Mouse (Mus musculus) embryonic facial prominence, embryonic 14.5 days (tissue): ENCODE measurements around the gene Ucn2. TPM values are rescaled to one million over a fixed set of nuclear protein-coding genes. Genes with fewer than 3 reads are reported as not detected.

Source experiments
- ATAC-seq: fragments of 200-750 bp; cut with Nextera tagmentation; 2 replicates; pipeline ENCODE4 v1.8.0; 2017; ENCODE audit warnings: low read depth, moderate number of reproducible peaks, moderate TSS enrichment
- DNase-seq: peaks from one replicate; pipeline ENCODE4 v3.0.0-alpha.2; 2015; ENCODE audit warnings: low spot score
- H3K27ac ChIP-seq: fragments of 300-500 bp; sonication (generic); replicated peaks from 2 replicates; pipeline ENCODE4 v1.5.1; 2014; ENCODE audit warnings: low read depth, mild to moderate bottlenecking, low read length, moderate library complexity
- H3K27me3 ChIP-seq: fragments of 300-500 bp; sonication (generic); replicated peaks from 2 replicates; pipeline ENCODE4 v1.6.1; 2014; ENCODE audit warnings: low read length; ENCODE audit not compliant: control insufficient read depth, insufficient read depth
- H3K36me3 ChIP-seq: fragments of 300-500 bp; sonication (generic); 2 replicates; pipeline ENCODE4 v1.6.1; 2014; ENCODE audit warnings: low read length, mixed read lengths; ENCODE audit not compliant: control insufficient read depth, insufficient read depth
- H3K4me1 ChIP-seq: fragments of 300-500 bp; sonication (generic); 2 replicates; pipeline ENCODE4 v1.6.1; 2014; ENCODE audit warnings: antibody characterized with exemption, low read length; ENCODE audit not compliant: control insufficient read depth, insufficient read depth
- H3K4me2 ChIP-seq: fragments of 300-500 bp; sonication (generic); 2 replicates; pipeline ENCODE4 v1.6.1; 2014; ENCODE audit warnings: low read depth, mild to moderate bottlenecking, low read length, moderate library complexity, mixed read lengths
- H3K4me3 ChIP-seq: fragments of 300-500 bp; sonication (generic); 2 replicates; pipeline ENCODE4 v1.5.1; 2014; ENCODE audit warnings: low read depth, mild to moderate bottlenecking, low read length
- H3K9ac ChIP-seq: fragments of 300-500 bp; sonication (generic); 2 replicates; pipeline ENCODE4 v1.6.1; 2014; ENCODE audit warnings: low read depth, mild to moderate bottlenecking, low read length, moderate library complexity, mixed read lengths
- H3K9me3 ChIP-seq: fragments of 300-500 bp; sonication (generic); 2 replicates; pipeline ENCODE4 v1.6.1; 2016; ENCODE audit warnings: low read length; ENCODE audit not compliant: control insufficient read depth
- WGBS: fragments of 180-500 bp; shearing (Covaris S2); extraction: QIAGEN DNeasy Blood & Tissue Kit; methylation state at CpG from one replicate; pipeline ENCODE4 v1.1.7; 2014; 5-methylcytosine and 5-hydroxymethylcytosine counted together
- polyA plus RNA-seq: library from polyadenylated mRNA; unstranded; fragments of >200 nt; fragmentation: Nextera tagmentation; extraction: Ambion mirVana; gene quantifications from 2 replicates; pipeline ENCODE4 v1.2.1, GENCODE M21; 2014

Gene Ucn2
- polyA plus RNA-seq, 1 experiment from 2014 or later: 0.64 TPM

DNA sequence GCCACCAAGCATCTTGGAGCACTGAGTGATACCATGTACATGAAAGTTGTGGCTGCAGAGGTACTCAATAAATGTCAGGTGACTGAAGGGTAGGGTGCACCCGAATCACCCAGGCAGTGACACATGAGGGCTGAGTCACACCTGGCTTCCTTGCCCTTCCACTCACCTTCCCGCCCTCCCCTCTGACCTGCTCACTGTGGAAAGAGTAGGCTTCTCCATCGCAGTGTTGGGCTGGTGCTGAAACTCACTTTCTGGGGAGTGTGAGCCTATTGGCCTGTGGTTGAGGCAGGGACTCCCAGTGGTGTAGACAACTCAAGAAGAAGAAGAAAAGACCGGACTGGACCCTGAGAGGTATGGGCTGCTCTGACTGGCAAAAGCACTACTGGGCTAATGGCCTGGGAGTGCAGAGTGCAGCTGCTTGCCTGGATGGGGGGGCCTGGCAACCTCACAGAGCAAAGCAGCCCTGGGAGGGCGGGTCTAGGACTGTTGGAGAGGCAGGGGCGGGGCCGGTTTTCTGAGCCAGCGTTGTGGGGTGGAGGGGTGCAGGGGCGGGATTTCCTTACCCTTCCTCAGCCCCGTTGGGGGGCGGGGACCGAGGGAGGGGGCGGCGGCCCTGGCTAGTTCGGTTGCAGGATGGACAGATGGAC, 2.0 kb downstream of the Ucn2 start:
- H3K9me3 ChIP-seq: no peaks in the 10 kb centered on the region
- DNase-seq (peak; percentile 68), ATAC-seq (no peak)
- H3K4me2 ChIP-seq: peak overlapping the region; percentile 48
- H3K4me1 ChIP-seq: peaks cover 17% of the 10 kb centered on the region
- WGBS: 24% methylated on average over 14 of the region's 15 CpGs
- H3K36me3 ChIP-seq: no peaks in the 10 kb centered on the region
- peak overlapping the region; percentile 42; the same call in 1 of the 2 replicates for H3K9ac ChIP-seq
- no peaks in the 10 kb centered on the region for H3K27me3 ChIP-seq
- no peak overlapping the region for H3K27ac ChIP-seq
- H3K4me3 ChIP-seq: peak overlapping the region; percentile 26; the same call in 1 of the 2 replicates

DNA sequence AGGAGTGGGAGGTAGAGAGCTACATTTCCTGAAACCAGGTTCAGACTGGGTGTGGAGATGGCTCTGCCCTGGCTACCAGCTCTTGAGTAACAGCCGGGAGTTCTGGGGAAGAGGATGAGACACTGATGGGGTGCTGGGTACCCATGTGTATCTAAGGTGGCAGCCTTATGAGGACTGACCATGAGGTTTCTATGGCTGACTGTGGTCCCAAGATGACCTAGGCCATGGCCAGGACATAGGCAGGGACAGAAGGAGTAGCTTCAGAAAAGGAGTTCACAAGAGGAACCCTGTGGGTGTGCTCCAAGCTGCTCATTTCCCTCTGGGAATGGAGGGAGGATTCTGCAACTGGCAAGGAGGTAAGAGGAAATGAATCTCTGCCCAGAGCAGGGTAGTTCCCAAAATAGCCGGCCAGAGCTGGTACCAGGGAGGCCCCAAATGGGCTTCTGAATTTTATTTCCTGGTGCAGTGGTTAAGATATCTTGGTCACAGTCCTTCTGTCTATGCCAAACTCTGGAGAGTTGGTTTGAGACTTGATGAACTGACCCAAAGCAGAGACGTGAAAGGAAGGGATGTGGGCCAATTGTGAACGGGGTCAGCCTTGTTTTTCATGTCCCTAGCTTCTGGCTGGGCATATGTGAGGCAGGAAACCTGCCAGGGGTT, 4.1 kb downstream of the Ucn2 start:
- Histone ChIP-seq H3K27me3 (no peaks in the 10 kb centered on the region), H3K4me2 (0 out of 2 replicates have a peak overlapping the region, but pooled peaks have one; percentile 89), H3K27ac (peak overlapping the region; percentile 93), H3K4me1 (peaks cover 17% of the 10 kb centered on the region), H3K4me3 (no peak overlapping the region), H3K9me3 (no peaks in the 10 kb centered on the region), H3K9ac (no peak overlapping the region), H3K36me3 (no peaks in the 10 kb centered on the region)
- DNase-seq (no peak), ATAC-seq (no peak)
- 62% methylated on average over 4 of the region's 4 CpGs for WGBS

DNA sequence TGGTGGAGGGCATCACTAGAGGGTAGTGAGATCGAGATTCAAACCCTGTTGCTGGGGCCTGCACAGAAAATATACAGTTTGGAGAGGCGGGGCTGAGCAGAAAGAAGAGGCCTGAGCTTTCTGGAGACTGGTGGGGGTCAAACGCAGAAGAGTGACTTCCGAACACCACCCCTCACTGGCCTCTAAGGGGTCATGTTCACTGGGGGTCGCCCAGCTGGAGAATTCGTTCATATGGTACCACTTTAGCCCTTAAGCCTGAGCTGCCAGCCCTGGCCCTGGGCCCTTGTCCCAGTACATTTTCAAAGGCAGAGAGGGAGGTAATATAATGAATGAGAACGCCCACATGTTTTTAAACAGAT, 4.6 kb downstream of the Ucn2 start:
- peaks cover 22% of the 10 kb centered on the region for H3K4me1 ChIP-seq
- no peaks in the 10 kb centered on the region for H3K27me3 ChIP-seq
- peak overlapping the region; percentile 89; the same call in 1 of the 2 replicates for H3K4me2 ChIP-seq
- H3K4me3 ChIP-seq: no peak overlapping the region
- DNase-seq (peak; percentile 39), ATAC-seq (no peak)
- H3K36me3 ChIP-seq: no peaks in the 10 kb centered on the region
- no peak overlapping the region for H3K9ac ChIP-seq
- WGBS: 50% methylated on average over 7 of the region's 7 CpGs
- H3K9me3 ChIP-seq: no peaks in the 10 kb centered on the region
- H3K27ac ChIP-seq: peak overlapping the region; percentile 93

DNA sequence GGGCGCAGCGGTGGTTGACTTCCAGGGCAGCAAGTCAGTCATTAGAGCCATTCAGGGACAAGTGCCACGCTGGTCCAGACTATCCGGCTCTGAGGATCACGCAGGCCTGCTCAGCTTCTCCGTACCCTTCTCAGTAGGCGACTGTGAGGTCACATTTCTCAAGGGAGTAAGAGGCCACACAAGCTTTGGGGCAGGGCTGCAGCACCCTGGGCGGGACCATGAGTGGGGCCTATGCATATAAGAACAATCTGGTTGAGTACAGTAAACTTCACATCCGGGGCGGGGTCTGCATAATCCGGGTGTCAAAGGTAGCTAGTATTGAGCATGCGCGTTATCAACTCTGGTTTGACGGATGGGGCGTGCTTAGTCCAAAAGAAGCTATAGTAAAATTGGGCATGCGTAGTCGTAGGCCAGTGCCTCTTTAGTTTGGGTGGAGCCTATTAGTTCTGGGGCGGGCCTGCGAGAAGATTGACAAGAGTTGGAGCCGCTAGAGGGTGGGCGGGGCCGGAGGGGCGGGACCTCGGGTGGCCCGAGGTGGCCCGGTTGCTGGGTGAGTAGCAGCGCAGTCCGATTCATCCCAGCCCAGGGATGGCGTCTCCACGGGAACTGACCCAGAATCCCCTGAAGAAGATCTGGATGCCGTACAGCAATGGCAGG, 5.7 kb downstream of the Ucn2 start, which contains the start of gene Pfkfb4:
Gene Pfkfb4 (plus strand): TSS at position 351 of the 657 bp plus-strand sequence.
- WGBS: 1% methylated on average over 30 of the region's 31 CpGs
- Histone ChIP-seq H3K27ac (peak within 1 kb of the TSS; percentile 93), H3K4me1 (peaks cover 23% of the 10 kb centered on the region), H3K4me3 (peak within 1 kb of the TSS; percentile 63), H3K9ac (peak within 1 kb of the TSS; percentile 75), H3K36me3 (no peaks in the 10 kb centered on the region), H3K4me2 (peak within 1 kb of the TSS; percentile 89), H3K27me3 (no peaks in the 10 kb centered on the region), H3K9me3 (no peaks in the 10 kb centered on the region)
- ATAC-seq (peak; percentile 97), DNase-seq (peak; percentile 100)

DNA sequence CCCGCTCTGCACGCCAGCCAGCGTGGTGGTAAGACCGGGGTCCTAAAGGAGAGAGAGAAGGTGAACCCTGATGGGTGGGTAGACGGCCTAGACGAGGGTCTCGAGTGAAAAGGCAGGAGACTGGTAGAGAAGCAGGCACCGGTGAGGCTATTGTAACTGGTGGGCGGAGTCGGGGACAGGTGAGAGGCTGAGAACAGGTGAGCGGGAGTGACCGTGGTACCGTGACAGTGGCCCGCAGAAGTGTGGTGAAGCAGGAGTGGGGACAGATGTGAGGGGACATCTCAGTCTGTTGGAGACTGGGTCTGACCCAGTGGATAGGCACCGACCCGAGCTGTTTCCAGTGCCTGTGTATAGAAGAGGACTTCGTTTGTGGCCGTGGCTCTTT, 6.3 kb downstream of the Ucn2 start:
- 7% methylated on average over 18 of the region's 18 CpGs for WGBS
- peak; percentile 1; the same call in 1 of the 2 replicates for ATAC-seq
- peaks cover 23% of the 10 kb centered on the region for H3K4me1 ChIP-seq

DNA sequence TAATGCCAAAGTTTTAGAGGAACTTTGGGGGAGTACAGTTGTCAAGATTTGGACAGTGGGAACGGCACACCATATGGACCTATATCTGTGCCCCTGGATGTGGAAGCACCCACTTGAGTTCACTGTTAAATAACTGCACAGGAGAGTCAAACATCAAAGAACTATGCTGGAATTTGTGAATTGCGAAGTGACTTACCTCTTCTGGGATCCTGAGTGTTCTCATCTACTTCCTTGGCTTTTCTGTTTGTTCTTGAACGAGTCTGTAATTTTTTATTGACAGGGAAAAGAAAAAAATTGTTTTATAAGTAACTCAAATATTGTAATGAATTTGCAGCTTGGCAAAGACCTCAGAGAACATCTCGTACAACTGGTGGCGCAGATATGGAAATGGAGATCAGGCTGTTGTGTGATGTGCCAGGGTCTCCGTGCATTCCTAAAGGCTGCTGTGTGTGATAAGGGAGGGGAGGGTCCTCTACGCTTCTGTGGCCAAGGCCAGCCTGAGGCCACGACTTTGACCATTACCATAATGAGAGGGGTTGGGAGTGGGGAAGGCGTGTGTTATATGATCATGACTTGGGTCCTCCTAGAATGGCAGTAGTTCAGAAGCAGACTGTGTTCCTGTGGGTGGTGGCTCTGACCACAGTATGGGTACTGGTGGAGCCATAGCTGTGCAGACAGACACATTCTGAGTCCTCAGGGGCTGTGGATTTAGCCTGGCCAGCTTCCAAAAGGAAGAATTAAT, 7.0 kb downstream of the Ucn2 start:
- 81% methylated on average over 9 of the region's 9 CpGs for WGBS
- ATAC-seq (no peak), DNase-seq (no peak)
- H3K4me3 ChIP-seq: peak overlapping the region; percentile 63
- peaks cover 23% of the 10 kb centered on the region for H3K4me1 ChIP-seq
- H3K27me3 ChIP-seq: no peaks in the 10 kb centered on the region
- no peaks in the 10 kb centered on the region for H3K36me3 ChIP-seq
- H3K4me2 ChIP-seq: peak overlapping the region; percentile 89
- H3K9ac ChIP-seq: peak overlapping the region; percentile 75; the same call in 1 of the 2 replicates
- H3K27ac ChIP-seq: no peak overlapping the region
- H3K9me3 ChIP-seq: no peaks in the 10 kb centered on the region

More for the DNA sequence above, 6.3 kb downstream of the Ucn2 start:
- no peaks in the 10 kb centered on the region for H3K9me3 ChIP-seq
- peak overlapping the region; percentile 89 for H3K4me2 ChIP-seq
- H3K4me3 ChIP-seq: peak overlapping the region; percentile 63
- peak overlapping the region; percentile 75 for H3K9ac ChIP-seq
- H3K27me3 ChIP-seq: no peaks in the 10 kb centered on the region
- no peaks in the 10 kb centered on the region for H3K36me3 ChIP-seq
- H3K27ac ChIP-seq: peak overlapping the region; percentile 49; the same call in 1 of the 2 replicates
- no peak for DNase-seq

DNA sequence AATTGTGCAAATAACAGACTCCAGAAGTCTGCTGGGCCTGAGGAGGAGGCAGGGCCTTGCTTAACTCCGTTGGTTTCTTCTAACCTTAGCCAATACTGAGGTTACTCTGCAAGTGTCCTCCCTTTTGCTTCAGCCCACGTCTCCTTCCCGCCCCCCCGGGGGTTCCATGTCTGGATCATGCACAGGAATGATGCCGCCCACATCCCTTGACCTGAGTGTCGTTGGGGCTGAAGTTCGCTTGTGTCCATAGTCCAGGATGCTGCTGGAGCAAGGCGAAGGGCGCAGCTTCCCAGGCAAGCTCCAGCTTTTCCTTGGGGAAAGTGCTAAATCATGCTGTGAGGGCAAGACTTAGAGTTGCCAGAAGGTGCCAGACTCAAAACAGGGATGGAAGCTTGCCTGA, 10.6 kb downstream of the Ucn2 start:
- peaks cover 11% of the 10 kb centered on the region for H3K4me1 ChIP-seq
- H3K9me3 ChIP-seq: no peaks in the 10 kb centered on the region
- no peak overlapping the region for H3K27ac ChIP-seq
- no peak overlapping the region for H3K4me2 ChIP-seq
- H3K9ac ChIP-seq: no peak overlapping the region
- DNase-seq: no peak
- no peaks in the 10 kb centered on the region for H3K27me3 ChIP-seq
- no peak for ATAC-seq
- no peak overlapping the region for H3K4me3 ChIP-seq
- 74% methylated on average over 9 of the region's 9 CpGs for WGBS
- no peaks in the 10 kb centered on the region for H3K36me3 ChIP-seq
